Mouse (Mus musculus) bone marrow, adult 2 months (tissue): ENCODE measurements around the gene Arhgap4. TPM values are rescaled to one million over a fixed set of nuclear protein-coding genes. Genes with fewer than 3 reads are reported as not detected.
A peak's percentile ranks its signal among the peaks of the same experiment; 100 is the strongest.

ENCODE experiments used
- H3K27ac ChIP-seq: fragments of 200-500 bp; 2 replicates; pipeline ENCODE4 v1.5.1; 2012; ENCODE audit warnings: low read depth, mild to moderate bottlenecking, control low read depth, inconsistent platforms, low read length; ENCODE audit not compliant: control insufficient read depth, poor library complexity, insufficient read depth
- H3K4me1 ChIP-seq: fragments of 200-500 bp; 2 replicates; pipeline ENCODE4 v1.6.1; 2011; ENCODE audit warnings: low read length; ENCODE audit not compliant: control insufficient read depth, insufficient read depth
- H3K4me3 ChIP-seq: fragments of 200-500 bp; replicated peaks from 2 replicates; pipeline ENCODE3; 2011; ENCODE audit warnings: mild to moderate bottlenecking, low read depth, low read length, control low read depth; ENCODE audit not compliant: control insufficient read depth
- CTCF ChIP-seq: fragments of 200-500 bp; IDR thresholded peaks from 2 replicates; pipeline ENCODE4 v1.5.1; 2011; ENCODE audit warnings: low read length, control low read depth; ENCODE audit not compliant: control insufficient read depth, insufficient read depth
- POLR2A ChIP-seq: fragments of 200-500 bp; IDR thresholded peaks from 2 replicates; pipeline ENCODE4 v1.6.1; 2011; ENCODE audit warnings: low read depth, mild to moderate bottlenecking, control low read depth, low read length, borderline replicate concordance; ENCODE audit not compliant: control insufficient read depth
- WGBS: fragments of 180-500 bp; shearing (Covaris S2); methylation state at CpG from one replicate; pipeline ENCODE4 v1.1.7; 2018; 5-methylcytosine and 5-hydroxymethylcytosine counted together
- polyA plus RNA-seq: library from polyadenylated mRNA; stranded (reverse); fragments of >200 nt; gene quantifications from 2 replicates; pipeline ENCODE4 v1.2.4, GENCODE M21; 2011; ENCODE audit warnings: low replicate concordance; ENCODE audit not compliant: missing spikeins, insufficient read depth, insufficient read length

The Arhgap4 gene
- polyA plus RNA-seq, 1 experiment = 163 TPM

DNA sequence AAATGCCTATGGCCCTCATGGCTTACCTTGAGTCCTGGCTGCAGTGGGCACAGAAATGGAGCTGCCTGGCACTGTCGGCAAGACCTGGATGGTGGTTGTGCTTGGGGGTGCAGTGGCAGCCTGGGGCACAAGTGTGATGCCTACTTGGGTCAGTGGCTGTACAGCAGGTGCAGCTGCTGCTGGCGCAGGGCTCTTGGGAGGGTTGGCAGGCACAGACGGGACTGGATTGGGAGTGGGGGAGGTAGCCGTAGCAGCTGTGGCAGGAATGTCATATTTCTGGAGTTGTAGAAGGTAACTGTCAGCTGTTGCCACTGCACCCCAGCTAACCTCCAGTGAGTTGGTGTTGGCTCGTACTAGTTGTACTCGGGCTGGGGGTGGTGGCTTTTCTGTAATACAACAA, 33.3 kb upstream of the Arhgap4 start:
- no peak overlapping the region for H3K4me3 ChIP-seq
- WGBS = 87% methylated on average over 6 of the region's 6 CpGs
- TF ChIP-seq POLR2A (no peak), CTCF (no peak)
- H3K27ac ChIP-seq = no peak overlapping the region
- H3K4me1 ChIP-seq = no peaks in the 10 kb centered on the region

DNA sequence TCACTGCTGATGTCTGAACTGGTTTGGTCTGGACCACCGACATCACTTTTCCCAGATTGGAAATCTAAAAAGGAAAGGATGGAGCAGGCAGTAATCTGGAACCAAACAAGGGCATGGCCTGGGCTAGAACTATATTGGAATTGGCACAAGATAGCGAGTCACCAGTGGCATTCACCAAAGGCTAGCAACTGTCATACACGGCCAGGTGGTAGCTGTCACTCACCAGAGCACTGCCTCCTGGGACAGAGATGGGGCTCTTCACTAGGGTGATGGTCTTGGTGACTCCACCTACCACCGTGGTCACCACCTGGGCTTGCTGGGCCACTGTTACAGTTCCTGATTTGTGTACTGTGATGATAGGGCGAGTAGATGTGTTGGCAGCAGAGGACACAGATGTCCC, 30.9 kb upstream of the Arhgap4 start:
- 83% methylated on average over 5 of the region's 5 CpGs for WGBS
- Histone ChIP-seq H3K4me3 (no peak overlapping the region), H3K4me1 (no peaks in the 10 kb centered on the region), H3K27ac (no peak overlapping the region)
- TF ChIP-seq POLR2A = no peak
- TF ChIP-seq CTCF = no peak

DNA sequence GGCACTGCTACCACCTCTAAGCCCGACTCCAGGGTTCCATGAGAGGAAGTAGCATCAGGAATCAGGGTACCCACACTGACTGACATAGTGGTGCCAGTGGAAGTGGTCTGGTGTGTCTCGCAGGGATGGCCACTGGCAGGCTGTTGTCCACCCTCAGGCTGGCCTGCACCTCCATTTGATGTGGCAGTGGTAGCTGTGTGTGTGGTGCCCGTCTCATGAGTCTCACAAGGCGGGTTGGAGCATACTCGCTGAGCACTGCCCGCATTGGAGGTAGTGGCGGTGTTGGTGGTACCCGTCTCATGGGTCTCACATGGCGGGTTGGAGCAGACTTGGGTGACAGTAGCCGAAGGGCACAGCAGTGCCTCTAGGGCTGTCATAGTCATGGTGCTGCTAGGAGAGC, 27.7 kb upstream of the Arhgap4 start:
- no peak overlapping the region for H3K4me3 ChIP-seq
- WGBS = 81% methylated on average over 10 of the region's 10 CpGs
- no peak overlapping the region for H3K27ac ChIP-seq
- no peak for TF ChIP-seq CTCF
- no peak for TF ChIP-seq POLR2A
- H3K4me1 ChIP-seq = no peaks in the 10 kb centered on the region

GRCm38 (mm10) chrX:73948647-73949046, 27.0 kb upstream of the Arhgap4 start:
- Histone ChIP-seq H3K27ac (no peak overlapping the region), H3K4me3 (no peak overlapping the region), H3K4me1 (no peaks in the 10 kb centered on the region)
- TF ChIP-seq CTCF (peak; percentile 33), POLR2A (no peak)
- WGBS = 20% methylated on average over 4 of the region's 4 CpGs

DNA sequence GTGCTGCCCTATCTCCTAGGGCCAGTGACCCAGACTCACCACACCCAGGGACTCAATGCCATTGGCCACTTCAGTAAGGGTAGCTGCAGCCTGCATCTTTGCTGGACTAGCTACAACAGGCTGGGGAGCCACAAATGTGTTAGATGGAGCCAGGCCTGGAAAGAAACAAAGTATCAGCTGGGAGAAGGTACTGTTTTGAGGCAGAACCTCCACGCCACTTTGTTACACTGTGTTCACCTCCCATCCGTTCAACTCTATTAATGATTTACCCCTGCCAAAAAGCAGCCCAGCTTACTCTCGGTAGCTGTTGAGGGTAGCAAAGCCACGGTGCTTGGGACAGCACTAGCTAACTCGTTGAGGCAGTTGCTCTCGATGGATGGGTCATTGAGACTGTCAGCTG, 25.2 kb upstream of the Arhgap4 start:
- Histone ChIP-seq H3K4me1 (no peaks in the 10 kb centered on the region), H3K4me3 (no peak overlapping the region), H3K27ac (no peak overlapping the region)
- 91% methylated on average over 6 of the region's 6 CpGs for WGBS
- TF ChIP-seq CTCF (no peak), POLR2A (no peak)

DNA sequence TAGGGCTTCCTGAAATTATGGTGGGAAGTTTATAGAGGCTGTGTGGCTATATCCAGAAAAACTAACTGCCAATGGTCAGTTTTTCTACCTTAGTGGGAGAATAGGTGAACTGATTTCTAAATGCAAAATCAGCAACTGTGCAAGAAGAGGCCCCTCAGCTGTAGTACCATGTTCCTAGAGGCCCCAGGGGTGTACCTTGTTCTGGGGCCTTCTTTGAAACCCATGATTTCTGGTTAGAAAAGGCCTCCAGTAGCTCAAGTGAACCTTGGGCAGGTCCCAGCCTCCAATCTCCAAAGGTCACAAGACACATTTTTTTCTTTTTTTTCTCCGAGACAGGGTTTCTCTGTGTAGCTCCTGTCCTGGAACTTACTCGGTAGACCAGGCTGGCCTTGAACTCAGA, 20.6 kb upstream of the Arhgap4 start:
- TF ChIP-seq POLR2A = no peak
- H3K4me1 ChIP-seq = no peaks in the 10 kb centered on the region
- no peak overlapping the region for H3K4me3 ChIP-seq
- no peak overlapping the region for H3K27ac ChIP-seq
- WGBS = 82% methylated on average over 2 of the region's 2 CpGs

DNA sequence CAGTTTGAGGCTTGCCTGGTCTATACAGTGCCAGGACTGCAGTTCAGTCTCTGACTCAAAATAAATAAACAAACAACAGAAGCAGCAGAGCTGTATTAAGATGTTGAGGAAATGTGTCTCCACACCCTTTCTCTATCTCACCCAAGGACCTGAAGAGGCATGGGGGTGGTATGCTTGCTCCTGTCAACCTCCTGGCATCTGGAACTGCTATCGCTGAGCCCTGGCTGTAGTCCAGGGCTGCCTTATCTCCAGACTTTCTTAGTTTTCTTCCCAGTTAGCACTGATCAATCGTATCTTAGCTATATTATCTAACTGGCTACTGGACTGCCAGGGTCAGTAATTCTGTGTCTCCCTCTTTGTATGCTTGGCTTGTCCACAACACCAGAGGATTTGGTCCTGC, 20.2 kb upstream of the Arhgap4 start:
- Histone ChIP-seq H3K4me1 (no peaks in the 10 kb centered on the region), H3K27ac (no peak overlapping the region), H3K4me3 (no peak overlapping the region)
- TF ChIP-seq POLR2A (no peak), CTCF (no peak)
- WGBS = 58% methylated on average over 2 of the region's 2 CpGs

DNA sequence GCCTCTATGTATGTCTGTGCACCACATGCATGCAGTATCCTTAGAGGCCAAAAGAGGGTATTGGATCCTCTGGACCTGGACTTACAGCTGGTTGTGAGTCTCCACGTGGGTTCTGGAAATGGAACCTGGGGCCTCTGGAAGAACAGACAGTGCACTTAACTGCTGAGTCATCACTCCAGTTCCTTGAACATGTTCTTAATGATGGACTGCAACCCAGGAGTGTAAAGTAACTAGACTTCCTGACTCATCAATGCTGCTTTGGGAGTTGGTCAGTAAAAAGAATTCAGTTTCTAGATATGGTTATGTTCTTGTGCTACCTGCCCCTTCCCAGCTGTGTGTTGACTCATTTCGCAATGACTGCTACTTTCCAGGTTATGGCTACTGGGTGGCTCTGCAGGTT, 10.2 kb upstream of the Arhgap4 start:
- no peak overlapping the region for H3K4me3 ChIP-seq
- H3K27ac ChIP-seq = no peak overlapping the region
- no peaks in the 10 kb centered on the region for H3K4me1 ChIP-seq
- 50% methylated on average over 2 of the region's 2 CpGs for WGBS
- TF ChIP-seq POLR2A = no peak

DNA sequence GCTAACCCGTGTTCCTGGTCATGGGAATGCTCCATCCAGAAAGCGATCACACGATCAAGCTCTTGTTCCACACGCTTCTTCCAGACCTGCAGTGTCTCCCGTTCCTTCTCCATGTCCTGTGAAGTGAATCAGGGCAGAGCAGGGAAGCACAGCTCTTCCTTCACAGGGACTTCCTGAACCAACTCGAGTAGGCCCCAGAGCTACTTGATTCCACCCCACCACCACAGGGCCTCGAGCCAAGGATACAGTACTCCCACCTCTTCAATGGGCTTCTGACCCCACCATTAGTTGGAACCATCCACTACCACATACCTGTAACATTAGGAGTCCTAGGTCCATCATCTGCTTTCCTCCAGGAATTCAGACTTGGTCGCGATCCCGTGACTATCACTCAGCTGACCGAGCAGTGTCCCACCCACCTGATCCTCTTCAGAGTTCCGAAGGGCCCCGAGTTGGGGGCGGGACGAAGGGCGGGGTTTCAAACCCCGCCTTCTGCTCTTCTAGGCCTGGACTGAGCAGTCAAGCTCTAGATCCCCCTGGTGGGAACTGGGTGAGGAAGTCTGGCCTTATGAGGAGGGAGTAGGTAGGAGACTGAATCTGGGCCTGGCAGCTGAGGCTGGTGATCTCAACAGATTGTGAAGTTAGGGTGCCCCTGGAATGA, 8.9 kb upstream of the Arhgap4 start, which contains the start of gene Renbp:
TSS of gene Renbp (minus strand) at position 449 of the 661 bp plus-strand sequence.
- no peak for TF ChIP-seq CTCF
- no peak for TF ChIP-seq POLR2A
- H3K27ac ChIP-seq = no peak within 1 kb of the TSS
- peak within 1 kb of the TSS; percentile 51 for H3K4me3 ChIP-seq
- H3K4me1 ChIP-seq = no peaks in the 10 kb centered on the region
- WGBS = 27% methylated on average over 17 of the region's 17 CpGs
